Mouse (Mus musculus): ENCODE results near the gene Gsdma. TPM values are rescaled to one million over a fixed set of nuclear protein-coding genes. Genes with fewer than 3 reads are reported as not detected.
A peak's percentile ranks its signal among the peaks of the same experiment; 100 is the strongest.

Gsdma gene
- total and polyA plus RNA-seq, 3 experiments, result 0.10 TPM; not detected in 2

GRCm38 (mm10) chr11:98681786-98682745, 17.9 kb downstream of the Gsdma start, which contains the start of gene Psmd3 (continued):
- TF ChIP-seq NRF1 (IDR thresholded peaks at IDR 0.05; ENCODE audit: low read depth, low read length) (peak; percentile 61; the same call in 1 of the 2 replicates), RCOR1 (conservative IDR thresholded peaks at IDR 0.05; ENCODE audit: low read depth, low read length) (no peak), MYC (IDR thresholded peaks at IDR 0.05; ENCODE audit: low read depth, low read length) (no peak), HCFC1 (IDR thresholded peaks at IDR 0.05; ENCODE audit: low read depth, low read length) (peak; percentile 98), KAT2A (IDR thresholded peaks at IDR 0.05; ENCODE audit: insufficient replicate concordance, low read length) (peak; percentile 98), TCF12 (IDR thresholded peaks at IDR 0.05; ENCODE audit: low read depth, low read length) (peak; percentile 95), MAFK (IDR thresholded peaks at IDR 0.05; ENCODE audit: insufficient replicate concordance, low read length) (peak; percentile 54; the same call in 1 of the 2 replicates), JUND (conservative IDR thresholded peaks at IDR 0.05; ENCODE audit: low read depth, low read length) (0 out of 2 replicates have a peak, but pooled peaks have one; percentile 6), USF1 (IDR thresholded peaks at IDR 0.05; ENCODE audit: low read depth, low read length) (no peak), ETS1 (conservative IDR thresholded peaks at IDR 0.05; ENCODE audit: low read depth, low read length) (no peak)

- peaks cover 29% of the 10 kb centered on the region for H3K79me2 ChIP-seq (replicated peaks; ENCODE audit: control insufficient read depth, extremely low read depth, insufficient read depth, poor library complexity, severe bottlenecking)
- dilution Hi-C loops (cut with MboI; ENCODE audit: extremely low pct_ligation_motif_present, extremely low pct_unique_long_range_greater_than_20kb, low sequenced_read_pairs) (no loop called here), in situ Hi-C loops (cut with MboI; ENCODE audit: low pct_ligation_motif_present, low pct_unique_long_range_greater_than_20kb, low sequenced_read_pairs) (no loop called here)
- H3K9me3 ChIP-seq (replicated peaks; ENCODE audit: low read length), result no peaks in the 10 kb centered on the region
- peak overlapping the region; percentile 99; the same call in 1 of the 2 replicates for H3K4me2 ChIP-seq (ENCODE audit: insufficient read depth, low read depth, poor library complexity, severe bottlenecking)
- peaks cover 15 to 31% of the 10 kb centered on the region in 2 experiments for H3K4me1 ChIP-seq (ENCODE audit: control insufficient read depth in 1 of 2, insufficient read depth in 2 of 2)
- peak; percentile 0; the same call in 1 of the 2 replicates for TF ChIP-seq MXI1 (IDR thresholded peaks at IDR 0.05; ENCODE audit: low read depth, low read length)
- 0 out of 2 replicates have a peak, but pooled peaks have one; percentile 18 for TF ChIP-seq RCOR1 (conservative IDR thresholded peaks at IDR 0.05; ENCODE audit: low read depth, low read length)
- TF ChIP-seq MYC (IDR thresholded peaks at IDR 0.05; ENCODE audit: low read depth, low read length), result no peak
- peaks cover 19% of the 10 kb centered on the region for H3K27me3 ChIP-seq (replicated peaks)
- no peak for DNase-seq (ENCODE audit: extremely low read depth)
- H3K27ac ChIP-seq (ENCODE audit: insufficient read depth, low read depth), result peak overlapping the region; percentile 42
- H3K9ac ChIP-seq (ENCODE audit: insufficient read depth, low read depth), result peak overlapping the region; percentile 97
- H3K36me3 ChIP-seq (replicated peaks in 1 of 2; ENCODE audit: control insufficient read depth in 1 of 2, insufficient read depth in 1 of 2, low read length in 1 of 2), result peaks cover 29 to 37% of the 10 kb centered on the region in 2 experiments
- peak overlapping the region; percentile 72 to 100 (median 98) for H3K4me3 ChIP-seq (replicated peaks in 1 of 3; ENCODE audit: low read depth in 2 of 3, low read length in 2 of 3, poor library complexity in 1 of 3)
Measured at GRCm38 (mm10) chr11:98682811-98683210, 18.7 kb downstream of the Gsdma start.

- dilution Hi-C loops (cut with MboI; ENCODE audit: extremely low pct_ligation_motif_present, extremely low pct_unique_long_range_greater_than_20kb, low sequenced_read_pairs) (no loop called here), in situ Hi-C loops (cut with MboI; ENCODE audit: low pct_ligation_motif_present, low pct_unique_long_range_greater_than_20kb, low sequenced_read_pairs) (no loop called here)
- Histone ChIP-seq H3K27ac (ENCODE audit: insufficient read depth, low read depth) (no peak overlapping the region), H3K36me3 (replicated peaks in 1 of 2; ENCODE audit: control insufficient read depth in 1 of 2, insufficient read depth in 1 of 2, low read length in 1 of 2) (peaks cover 50 to 59% of the 10 kb centered on the region in 2 experiments), H3K79me2 (replicated peaks; ENCODE audit: control insufficient read depth, extremely low read depth, insufficient read depth, poor library complexity, severe bottlenecking) (peaks cover 29% of the 10 kb centered on the region), H3K9me3 (replicated peaks; ENCODE audit: low read length) (no peaks in the 10 kb centered on the region), H3K4me1 (ENCODE audit: control insufficient read depth in 1 of 2, insufficient read depth in 2 of 2) (peaks cover 7 to 26% of the 10 kb centered on the region in 2 experiments; a peak in 3 of 4 replicates), H3K4me2 (ENCODE audit: insufficient read depth, low read depth, poor library complexity, severe bottlenecking) (no peak overlapping the region), H3K4me3 (replicated peaks in 1 of 3; ENCODE audit: low read depth in 2 of 3, low read length in 2 of 3, poor library complexity in 1 of 3) (no peak overlapping the region), H3K9ac (ENCODE audit: insufficient read depth, low read depth) (no peak overlapping the region), H3K27me3 (replicated peaks) (no peaks in the 10 kb centered on the region)
- TF ChIP-seq POLR2A (IDR thresholded peaks at IDR 0.05; ENCODE audit: low read depth, low read length), result no peak
- no peak for TF ChIP-seq MXI1 (IDR thresholded peaks at IDR 0.05; ENCODE audit: low read depth, low read length)
- no peak for TF ChIP-seq HCFC1 (IDR thresholded peaks at IDR 0.05; ENCODE audit: low read depth, low read length)
- no peak for TF ChIP-seq TCF12 (IDR thresholded peaks at IDR 0.05; ENCODE audit: low read depth, low read length)
- no peak for TF ChIP-seq ZMIZ1 (IDR thresholded peaks at IDR 0.05; ENCODE audit: low read depth, low read length)
- TF ChIP-seq BHLHE40 (IDR thresholded peaks at IDR 0.05; ENCODE audit: low read depth, low read length), result no peak
- TF ChIP-seq SMC3 (IDR thresholded peaks at IDR 0.05; ENCODE audit: low read depth, low read length), result no peak
- TF ChIP-seq KAT2A (IDR thresholded peaks at IDR 0.05; ENCODE audit: insufficient replicate concordance, low read length), result no peak
- no peak for TF ChIP-seq NELFE (IDR thresholded peaks at IDR 0.05; ENCODE audit: low read depth, low read length)
- no peak for TF ChIP-seq POLR2AphosphoS2 (IDR thresholded peaks at IDR 0.05; ENCODE audit: low read depth, low read length)
- no peak for TF ChIP-seq MAX (IDR thresholded peaks at IDR 0.05; ENCODE audit: low read length)
- TF ChIP-seq MYC (IDR thresholded peaks at IDR 0.05; ENCODE audit: low read depth, low read length), result no peak
- no peak for TF ChIP-seq RCOR1 (conservative IDR thresholded peaks at IDR 0.05; ENCODE audit: low read depth, low read length)
- TF ChIP-seq USF2 (conservative IDR thresholded peaks at IDR 0.05; ENCODE audit: low read depth, low read length), result no peak
- no peak for TF ChIP-seq GABPA (IDR thresholded peaks at IDR 0.05; ENCODE audit: insufficient replicate concordance, low read depth, low read length)
- TF ChIP-seq JUN (IDR thresholded peaks at IDR 0.05; ENCODE audit: insufficient read depth, low read depth, low read length), result no peak
- TF ChIP-seq E2F4 (IDR thresholded peaks at IDR 0.05; ENCODE audit: insufficient replicate concordance, low read depth, low read length), result no peak
- no peak for TF ChIP-seq MAFK (IDR thresholded peaks at IDR 0.05; ENCODE audit: insufficient replicate concordance, low read length)
- no peak for DNase-seq (ENCODE audit: extremely low read depth)
Measured at GRCm38 (mm10) chr11:98685642-98686041, 21.5 kb downstream of the Gsdma start.

Measured in CH12.LX (cell line).